Mouse (Mus musculus) hindbrain, embryonic 15.5 days (tissue): ENCODE results near the gene Magi1. TPM values are rescaled to one million over a fixed set of nuclear protein-coding genes. Genes with fewer than 3 reads are reported as not detected.

ENCODE experiments used
- ATAC-seq: fragments of 200-750 bp; cut with Nextera tagmentation; 2 replicates; pipeline ENCODE4 v1.8.0; 2017; ENCODE audit warnings: low read depth, moderate number of reproducible peaks, moderate TSS enrichment; ENCODE audit not compliant: low FRiP score
- H3K27ac ChIP-seq: fragments of 300-500 bp; sonication (generic); replicated peaks from 2 replicates; pipeline ENCODE4 v1.5.1; 2015; ENCODE audit warnings: mild to moderate bottlenecking, inconsistent platforms
- H3K27me3 ChIP-seq: fragments of 300-500 bp; sonication (generic); 2 replicates; pipeline ENCODE4 v1.6.1; 2015; ENCODE audit warnings: control low read depth, inconsistent platforms
- H3K36me3 ChIP-seq: fragments of 300-500 bp; sonication (generic); 2 replicates; pipeline ENCODE4 v1.6.1; 2015; ENCODE audit warnings: control low read depth, inconsistent platforms
- H3K4me1 ChIP-seq: fragments of 300-500 bp; sonication (generic); replicated peaks from 2 replicates; pipeline ENCODE4 v1.6.1; 2015; ENCODE audit warnings: control low read depth, inconsistent platforms
- H3K4me2 ChIP-seq: fragments of 300-500 bp; sonication (generic); 2 replicates; pipeline ENCODE4 v1.6.1; 2015; ENCODE audit warnings: moderate library complexity, mild to moderate bottlenecking, inconsistent platforms
- H3K4me3 ChIP-seq: fragments of 300-500 bp; sonication (generic); 2 replicates; pipeline ENCODE4 v1.5.1; 2015; ENCODE audit warnings: mild to moderate bottlenecking, inconsistent platforms
- H3K9ac ChIP-seq: fragments of 300-500 bp; sonication (generic); 2 replicates; pipeline ENCODE4 v1.6.1; 2015; ENCODE audit warnings: inconsistent platforms
- H3K9me3 ChIP-seq: fragments of 300-500 bp; sonication (generic); 2 replicates; pipeline ENCODE4 v1.6.1; 2016; ENCODE audit warnings: control low read depth, inconsistent platforms
- WGBS: fragments of 180-500 bp; shearing (Covaris S2); methylation state at CpG from one replicate; pipeline ENCODE4 v1.1.7; 2015; 5-methylcytosine and 5-hydroxymethylcytosine counted together
- polyA plus RNA-seq: library from polyadenylated mRNA; unstranded; fragments of >200 nt; fragmentation: Nextera tagmentation; extraction: Ambion mirVana; gene quantifications from 2 replicates; pipeline ENCODE4 v1.2.1, GENCODE M21; 2015

The Magi1 gene
- polyA plus RNA-seq, 1 experiment from 2014 or later = 30.4 TPM

GRCm38 (mm10) chr6:94282301-94283241 is 1.1 kb downstream of the Magi1 start:
- ATAC-seq = peak; percentile 9; the same call in 1 of the 2 replicates
- peak overlapping the region; percentile 70 for H3K4me3 ChIP-seq
- peak overlapping the region; percentile 56 for H3K9ac ChIP-seq
- 1% methylated on average over 55 of the region's 55 CpGs for WGBS
- no peaks in the 10 kb centered on the region for H3K27me3 ChIP-seq
- peaks cover 31% of the 10 kb centered on the region for H3K4me1 ChIP-seq
- H3K4me2 ChIP-seq = peak overlapping the region; percentile 96
- peak overlapping the region; percentile 86 for H3K27ac ChIP-seq
- no peaks in the 10 kb centered on the region for H3K9me3 ChIP-seq
- H3K36me3 ChIP-seq = no peaks in the 10 kb centered on the region

GRCm38 (mm10) chr6:94281606-94282280 is 2.0 kb downstream of the Magi1 start:
- no peaks in the 10 kb centered on the region for H3K27me3 ChIP-seq
- H3K9me3 ChIP-seq = no peaks in the 10 kb centered on the region
- peak overlapping the region; percentile 96 for H3K4me2 ChIP-seq
- peak overlapping the region; percentile 22; the same call in 1 of the 2 replicates for H3K9ac ChIP-seq
- no peaks in the 10 kb centered on the region for H3K36me3 ChIP-seq
- 5% methylated on average over 17 of the region's 17 CpGs for WGBS
- no peak overlapping the region for H3K27ac ChIP-seq
- no peak for ATAC-seq
- peaks cover 31% of the 10 kb centered on the region for H3K4me1 ChIP-seq
- H3K4me3 ChIP-seq = peak overlapping the region; percentile 70

GRCm38 (mm10) chr6:94273941-94274340 is 9.8 kb downstream of the Magi1 start:
- 90% methylated on average over 3 of the region's 3 CpGs for WGBS
- no peaks in the 10 kb centered on the region for H3K36me3 ChIP-seq
- no peaks in the 10 kb centered on the region for H3K4me1 ChIP-seq
- H3K4me2 ChIP-seq = no peak overlapping the region
- H3K27ac ChIP-seq = no peak overlapping the region
- H3K9me3 ChIP-seq = no peaks in the 10 kb centered on the region
- H3K4me3 ChIP-seq = no peak overlapping the region
- ATAC-seq = no peak
- no peak overlapping the region for H3K9ac ChIP-seq
- H3K27me3 ChIP-seq = no peaks in the 10 kb centered on the region

DNA sequence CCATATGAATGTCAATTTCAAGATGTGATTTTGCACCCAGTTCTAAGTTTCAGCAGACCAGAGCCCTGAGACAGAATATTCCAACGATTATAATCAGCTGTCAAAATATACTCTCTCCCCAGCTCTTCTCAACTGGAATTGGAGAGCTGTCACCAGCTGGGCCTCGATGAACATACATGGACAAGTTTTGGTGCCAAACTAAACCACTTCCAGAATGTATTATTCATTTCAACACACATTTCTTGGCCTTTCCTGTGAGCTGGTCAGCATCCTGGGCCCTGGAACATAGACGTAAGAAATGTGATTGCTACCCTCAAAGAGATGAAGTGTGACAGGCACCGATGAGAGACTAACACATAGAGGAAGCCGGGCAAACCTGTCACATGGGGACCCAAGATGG is 13.7 kb downstream of the Magi1 start:
- no peak overlapping the region for H3K4me3 ChIP-seq
- ATAC-seq = no peak
- H3K4me1 ChIP-seq = no peaks in the 10 kb centered on the region
- no peak overlapping the region for H3K9ac ChIP-seq
- no peaks in the 10 kb centered on the region for H3K36me3 ChIP-seq
- H3K27me3 ChIP-seq = no peaks in the 10 kb centered on the region
- no peaks in the 10 kb centered on the region for H3K9me3 ChIP-seq
- 78% methylated on average over 5 of the region's 5 CpGs for WGBS
- H3K4me2 ChIP-seq = no peak overlapping the region
- H3K27ac ChIP-seq = no peak overlapping the region

DNA sequence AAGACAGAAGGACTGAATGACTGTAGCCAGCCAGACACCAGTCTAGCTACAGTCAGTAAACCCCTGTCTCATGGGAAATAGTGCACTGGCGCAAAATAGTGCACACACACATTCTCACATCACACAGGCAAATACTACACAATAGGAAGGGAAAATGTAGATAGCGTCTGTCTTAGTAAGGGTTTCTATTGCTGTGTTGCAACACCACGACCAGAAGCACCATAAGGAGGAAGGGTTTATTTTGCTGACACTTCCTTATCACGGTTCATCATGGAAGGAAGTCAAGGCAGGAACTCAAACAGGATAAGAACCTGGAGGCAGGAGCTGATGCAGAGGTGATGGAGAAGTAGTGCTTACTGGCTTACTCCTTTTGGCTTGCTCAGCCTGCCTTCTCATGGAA is 14.5 kb downstream of the Magi1 start:
- Histone ChIP-seq H3K9ac (no peak overlapping the region), H3K27me3 (no peaks in the 10 kb centered on the region), H3K36me3 (no peaks in the 10 kb centered on the region), H3K27ac (no peak overlapping the region), H3K9me3 (no peaks in the 10 kb centered on the region), H3K4me1 (no peaks in the 10 kb centered on the region), H3K4me3 (no peak overlapping the region), H3K4me2 (no peak overlapping the region)
- no peak for ATAC-seq
- 86% methylated on average over 4 of the region's 4 CpGs for WGBS

DNA sequence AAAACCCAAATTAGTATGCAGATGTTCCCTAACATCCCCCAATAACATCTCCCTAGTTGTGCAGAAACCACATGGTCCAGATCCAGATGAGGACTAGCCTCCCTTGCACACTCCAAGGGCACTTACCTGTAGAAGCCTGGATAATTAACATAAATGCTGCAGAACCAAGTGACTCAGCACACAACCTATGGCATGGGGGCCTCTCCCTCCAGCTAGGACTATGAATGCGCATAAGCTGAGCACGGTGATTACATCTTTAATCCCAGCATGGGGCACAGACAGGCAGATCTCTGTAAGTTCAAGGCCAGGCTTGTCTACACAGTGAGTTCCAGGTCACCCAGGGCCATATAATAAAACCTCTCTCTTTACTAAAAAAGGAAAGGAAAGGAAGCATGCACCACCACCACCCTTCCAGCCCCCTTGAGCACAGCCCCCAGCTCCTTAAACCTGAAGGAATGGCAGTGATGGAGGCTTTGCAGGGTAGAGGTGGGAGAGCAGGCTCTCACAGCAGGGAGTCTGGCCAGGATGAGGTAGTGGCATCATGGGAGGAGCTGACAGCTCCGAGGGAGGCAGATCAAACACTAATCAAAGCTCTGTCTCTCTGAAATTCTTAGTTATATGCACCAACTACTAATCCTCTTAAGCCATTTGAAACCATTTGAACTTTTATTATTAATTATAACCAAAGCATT is 18.3 kb downstream of the Magi1 start:
- H3K9ac ChIP-seq = no peak overlapping the region
- H3K4me3 ChIP-seq = no peak overlapping the region
- H3K9me3 ChIP-seq = no peaks in the 10 kb centered on the region
- H3K4me1 ChIP-seq = no peaks in the 10 kb centered on the region
- no peaks in the 10 kb centered on the region for H3K27me3 ChIP-seq
- H3K36me3 ChIP-seq = no peaks in the 10 kb centered on the region
- ATAC-seq = no peak
- WGBS = 64% methylated on average over 3 of the region's 3 CpGs
- H3K4me2 ChIP-seq = no peak overlapping the region
- H3K27ac ChIP-seq = no peak overlapping the region

- no peak overlapping the region for H3K27ac ChIP-seq
- H3K9me3 ChIP-seq = no peaks in the 10 kb centered on the region
- H3K4me3 ChIP-seq = no peak overlapping the region
- H3K4me1 ChIP-seq = no peaks in the 10 kb centered on the region
- H3K4me2 ChIP-seq = no peak overlapping the region
- H3K36me3 ChIP-seq = no peaks in the 10 kb centered on the region
- no peak overlapping the region for H3K9ac ChIP-seq
- WGBS = 72% methylated on average over 7 of the region's 7 CpGs
- no peak for ATAC-seq
- no peaks in the 10 kb centered on the region for H3K27me3 ChIP-seq
These were observed 19.4 kb downstream of the Magi1 start for GRCm38 (mm10) chr6:94264183-94264941.

DNA sequence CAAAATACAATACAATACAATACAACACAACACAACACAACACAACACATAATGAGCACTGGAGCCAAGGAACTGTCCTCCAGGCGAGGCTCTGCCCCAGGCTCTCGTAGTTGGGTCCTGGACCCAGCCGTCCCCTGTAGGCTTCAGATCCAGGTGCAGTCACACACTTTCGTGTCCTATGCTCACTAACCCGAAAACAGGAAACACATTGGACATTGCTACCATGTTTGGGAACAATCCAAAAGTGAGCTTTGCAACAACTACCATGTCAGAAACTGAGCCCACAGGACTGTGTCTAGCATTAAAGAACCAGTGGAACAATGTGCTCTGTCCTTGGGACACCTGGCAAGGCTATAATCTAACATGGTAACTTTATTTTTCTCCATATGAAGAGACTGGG is 22.9 kb downstream of the Magi1 start:
- H3K9me3 ChIP-seq = no peaks in the 10 kb centered on the region
- ATAC-seq = no peak

GRCm38 (mm10) chr6:94259981-94260380 is 23.7 kb downstream of the Magi1 start:
- Histone ChIP-seq H3K4me2 (no peak overlapping the region), H3K9me3 (no peaks in the 10 kb centered on the region), H3K4me3 (no peak overlapping the region), H3K27ac (no peak overlapping the region), H3K27me3 (no peaks in the 10 kb centered on the region), H3K9ac (no peak overlapping the region), H3K36me3 (no peaks in the 10 kb centered on the region), H3K4me1 (peaks cover 3% of the 10 kb centered on the region; the same call in 1 of the 2 replicates)
- ATAC-seq = no peak
- 97% methylated on average over 2 of the region's 2 CpGs for WGBS

More for the DNA sequence above, 22.9 kb downstream of the Magi1 start:
- Histone ChIP-seq H3K27ac (no peak overlapping the region), H3K4me1 (no peaks in the 10 kb centered on the region; the same call in 1 of the 2 replicates), H3K27me3 (no peaks in the 10 kb centered on the region), H3K4me3 (no peak overlapping the region), H3K36me3 (no peaks in the 10 kb centered on the region), H3K4me2 (no peak overlapping the region), H3K9ac (no peak overlapping the region)
- WGBS = 96% methylated on average over 5 of the region's 5 CpGs

GRCm38 (mm10) chr6:94257831-94258173 is 25.9 kb downstream of the Magi1 start:
- 72% methylated on average over 3 of the region's 3 CpGs for WGBS
- H3K27ac ChIP-seq = no peak overlapping the region
- no peaks in the 10 kb centered on the region for H3K27me3 ChIP-seq
- H3K4me3 ChIP-seq = no peak overlapping the region
- no peak for ATAC-seq
- H3K9ac ChIP-seq = no peak overlapping the region
- peaks cover 3% of the 10 kb centered on the region; the same call in 1 of the 2 replicates for H3K4me1 ChIP-seq
- no peaks in the 10 kb centered on the region for H3K36me3 ChIP-seq
- H3K9me3 ChIP-seq = no peaks in the 10 kb centered on the region
- no peak overlapping the region for H3K4me2 ChIP-seq

DNA sequence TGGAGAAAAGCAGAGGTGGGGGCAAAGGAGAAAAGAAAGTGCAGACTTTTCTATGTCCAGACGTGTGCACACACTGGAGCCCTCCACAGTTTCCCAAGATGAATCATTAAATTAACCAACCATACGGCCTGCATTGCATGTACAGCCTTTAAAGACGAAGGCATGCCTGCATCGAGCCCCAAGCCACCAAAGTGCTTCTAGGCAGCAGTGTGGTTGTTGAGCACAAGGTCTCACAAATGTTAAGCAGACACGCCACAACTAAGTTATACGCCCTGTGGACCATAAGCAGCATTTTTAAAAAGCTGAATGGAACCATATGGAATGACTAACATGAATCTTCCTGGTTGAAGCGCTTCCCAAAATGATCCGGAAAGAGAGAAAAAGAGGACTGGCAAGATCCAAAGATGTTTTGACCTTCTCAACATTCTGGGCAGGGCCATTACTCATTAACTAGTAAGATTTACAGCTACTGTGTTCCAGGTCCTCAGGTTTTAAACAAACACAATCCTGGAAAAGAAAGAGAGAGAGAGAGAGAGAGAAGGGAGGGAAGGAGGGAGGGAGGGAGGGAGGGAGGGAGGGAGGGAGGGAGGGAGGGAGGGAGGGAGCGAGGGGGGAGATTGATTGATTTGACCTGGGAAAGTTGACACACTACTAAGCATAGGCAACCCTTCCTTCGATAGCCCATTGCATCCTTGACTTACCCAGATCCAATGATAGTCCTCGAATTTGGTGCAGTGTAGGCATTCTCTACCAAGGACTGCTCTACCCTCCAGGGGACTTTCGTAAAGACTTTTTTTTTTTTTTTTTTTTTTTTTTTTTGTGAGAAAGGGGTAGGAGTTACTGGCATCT is 26.5 kb downstream of the Magi1 start:
- no peak for ATAC-seq
- H3K4me1 ChIP-seq = peaks cover 3% of the 10 kb centered on the region; the same call in 1 of the 2 replicates
- no peak overlapping the region for H3K9ac ChIP-seq
- no peak overlapping the region for H3K27ac ChIP-seq
- WGBS = 72% methylated on average over 12 of the region's 12 CpGs
- H3K4me2 ChIP-seq = no peak overlapping the region
- no peaks in the 10 kb centered on the region for H3K36me3 ChIP-seq
- H3K9me3 ChIP-seq = no peaks in the 10 kb centered on the region
- no peaks in the 10 kb centered on the region for H3K27me3 ChIP-seq
- no peak overlapping the region for H3K4me3 ChIP-seq
